Mouse (Mus musculus): ENCODE results near the gene Olfr165.
"Not testable (repeated sequence)": the region's sequence is repeated elsewhere in the genome, so short reads cannot be mapped to it uniquely, and the experiment has no call there.

Olfr165 gene

GRCm38 (mm10) chr16:19423034-19423433 lies at the start of gene Olfr165:
Gene Olfr165, minus strand, starts transcription at chr16:19423134.
- no peak for DNase-seq (ENCODE audit: low read depth)

- DNase-seq (ENCODE audit: low read depth): no peak
Measured at GRCm38 (mm10) chr16:19464365-19464764, 41.4 kb upstream of the Olfr165 start.

- not testable (repeated sequence) for DNase-seq (ENCODE audit: low read depth)
Measured at GRCm38 (mm10) chr16:19458741-19459140, 35.8 kb upstream of the Olfr165 start.

- DNase-seq (ENCODE audit: low read depth): no peak
Measured at GRCm38 (mm10) chr16:19387984-19388383, 35.0 kb downstream of the Olfr165 start.

All from induced T-regulatory cell, adult 2 months (primary cell).